Mouse (Mus musculus): ENCODE data around the gene Gm28048.
A peak's percentile ranks its signal among the peaks of the same experiment; 100 is the strongest.

Gm28048 gene

GRCm38 (mm10) chr11:22952668-22953067 lies 29.2 kb downstream of the Gm28048 start:
- DNase-seq (ENCODE audit: low spot score in 2 of 2) = no peak

DNA sequence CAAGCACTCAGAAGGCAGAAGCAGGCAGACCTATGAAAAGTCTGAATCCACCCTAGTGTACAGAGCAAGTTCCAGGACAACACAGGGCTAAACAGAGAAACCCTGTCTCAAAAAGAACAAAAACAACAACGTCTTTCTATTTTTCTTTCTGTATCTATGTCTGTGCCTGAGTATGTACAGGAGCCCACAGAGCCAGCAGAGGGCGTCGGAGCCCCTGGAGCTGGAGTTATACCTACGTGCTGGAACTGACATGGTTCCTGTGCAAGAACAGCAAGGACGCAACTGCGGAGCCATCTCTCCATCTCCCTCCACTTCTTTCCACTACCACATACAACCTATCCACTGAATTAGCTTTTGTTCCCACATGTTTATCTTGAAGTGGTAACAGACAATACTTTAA lies 31.8 kb downstream of the Gm28048 start:
- no peak for DNase-seq (ENCODE audit: low spot score in 2 of 2)

DNA sequence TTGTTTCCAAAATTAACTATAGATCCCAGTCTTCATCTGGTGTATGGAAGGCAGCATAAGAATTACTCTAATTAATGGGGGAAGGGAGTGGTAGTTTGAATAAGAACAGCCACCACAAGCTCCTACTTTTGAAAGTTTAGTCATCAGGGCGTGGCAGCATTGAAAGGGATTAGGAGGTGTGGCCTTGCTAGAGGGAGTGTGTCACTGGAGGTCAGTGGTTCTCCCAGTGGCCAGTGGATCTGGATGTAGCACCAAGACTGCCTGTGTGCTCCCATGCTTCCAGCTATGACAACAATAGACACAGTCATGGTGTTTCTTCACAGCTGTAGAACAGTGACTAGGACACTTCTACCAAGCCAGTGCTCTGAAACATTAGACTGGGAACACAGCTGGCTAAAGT lies 32.8 kb downstream of the Gm28048 start:
- no peak for DNase-seq (ENCODE audit: low spot score in 2 of 2)

- no peak for DNase-seq (ENCODE audit: low spot score in 2 of 2)
These were observed 42.9 kb downstream of the Gm28048 start for GRCm38 (mm10) chr11:22938983-22939382.

DNA sequence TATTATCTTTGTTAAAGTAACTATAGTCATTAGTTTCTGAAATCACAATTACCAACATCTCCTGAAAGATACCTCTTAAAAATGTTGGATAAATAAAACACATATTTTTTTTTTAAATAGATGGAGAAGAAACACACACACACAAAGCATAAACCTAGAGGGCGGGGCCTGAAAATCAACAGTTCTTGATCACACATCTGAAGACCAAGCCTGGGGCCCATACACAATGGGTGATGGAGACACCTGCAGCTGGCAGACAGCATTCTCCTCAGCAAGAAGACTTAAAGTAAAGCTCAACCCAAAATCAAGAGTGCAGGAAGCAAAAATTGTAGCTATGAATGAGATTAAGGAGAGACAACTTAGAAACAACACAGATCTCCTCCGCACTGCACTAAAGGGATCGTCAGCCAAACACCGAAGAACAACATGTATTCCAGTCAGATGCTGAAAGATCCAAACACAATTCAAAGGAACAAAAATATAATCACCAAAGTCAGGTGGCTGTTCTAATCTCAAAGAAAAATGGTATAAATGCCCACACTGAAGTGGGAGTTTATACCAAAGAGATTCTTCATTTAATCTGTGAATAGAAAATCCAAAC lies 44.1 kb downstream of the Gm28048 start:
- no peak for DNase-seq (ENCODE audit: low spot score in 2 of 2)

- no peak for DNase-seq (ENCODE audit: low spot score in 2 of 2)
These were observed 45.3 kb downstream of the Gm28048 start for GRCm38 (mm10) chr11:22936446-22937125.

DNA sequence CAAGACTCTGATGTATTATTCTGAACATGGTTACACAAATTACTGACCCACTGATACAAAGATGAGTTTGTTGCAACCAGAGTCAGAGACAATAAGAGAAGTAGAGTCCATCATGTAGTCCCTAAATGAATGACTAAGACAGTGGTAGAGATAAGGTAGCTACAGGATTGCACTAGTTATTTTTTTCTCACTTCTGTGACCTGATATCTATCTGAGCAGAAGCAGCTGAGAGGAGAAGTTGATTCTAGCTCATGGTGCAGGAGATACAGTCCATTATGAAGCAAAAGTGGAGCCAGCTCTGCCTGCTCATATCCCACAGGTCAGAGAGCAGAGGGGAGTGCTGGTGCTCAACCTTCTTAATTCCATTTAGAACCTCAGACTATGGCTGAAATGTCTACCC lies 49.7 kb downstream of the Gm28048 start:
- no peak for DNase-seq (ENCODE audit: low spot score in 2 of 2)

- no peak for DNase-seq (ENCODE audit: low spot score in 2 of 2)
These were observed 50.5 kb downstream of the Gm28048 start for GRCm38 (mm10) chr11:22931320-22931905.

DNA sequence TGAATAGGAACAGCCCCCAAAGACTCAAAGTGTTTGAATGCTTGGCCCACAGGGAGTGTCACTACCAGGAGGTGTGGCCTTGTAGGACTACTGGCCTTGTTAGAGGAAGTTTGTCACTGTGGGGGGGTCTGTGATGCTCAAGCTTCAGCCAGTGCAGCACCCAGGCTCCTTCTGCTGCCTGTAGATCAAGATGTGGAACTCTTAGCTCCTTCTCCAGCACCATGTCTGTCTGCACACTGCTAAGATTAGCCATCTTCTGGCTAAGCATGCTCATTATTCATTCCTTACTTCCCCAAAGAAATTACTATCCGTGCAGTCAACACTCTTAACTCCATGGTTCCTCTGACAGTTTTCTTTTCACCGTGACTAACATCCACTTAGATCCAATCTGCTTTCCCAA lies 51.8 kb downstream of the Gm28048 start:
- DNase-seq (ENCODE audit: low spot score in 2 of 2) = no peak

GRCm38 (mm10) chr11:22928586-22929169 lies 53.2 kb downstream of the Gm28048 start:
- DNase-seq (ENCODE audit: low spot score in 2 of 2) = no peak

- no peak for DNase-seq (ENCODE audit: low spot score in 2 of 2)
These were observed 58.3 kb downstream of the Gm28048 start for GRCm38 (mm10) chr11:22923606-22924005.

DNA sequence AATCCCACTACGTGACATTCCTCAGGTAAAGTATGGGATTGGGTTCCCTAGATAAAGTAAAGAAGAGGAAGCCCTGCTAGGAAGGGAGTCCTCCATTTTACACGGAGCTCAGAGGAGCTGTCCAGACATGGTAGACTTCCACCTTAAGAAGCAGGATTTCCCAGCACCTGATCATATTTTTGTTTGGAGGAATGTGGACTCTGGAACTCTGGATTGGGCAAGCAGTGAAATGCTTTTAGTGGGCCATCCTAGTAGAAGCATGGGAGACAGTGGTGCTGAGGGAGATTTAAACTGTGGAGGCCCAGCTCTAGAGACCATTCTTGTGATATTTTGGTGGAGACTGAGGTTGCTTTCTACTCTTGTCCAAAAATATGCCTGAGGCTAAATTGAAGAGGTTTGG lies 59.3 kb downstream of the Gm28048 start:
- DNase-seq (ENCODE audit: low spot score in 2 of 2) = no peak

GRCm38 (mm10) chr11:22919336-22919735 lies 62.6 kb downstream of the Gm28048 start:
- no peak for DNase-seq (ENCODE audit: low spot score in 2 of 2)

- DNase-seq (ENCODE audit: low spot score in 2 of 2) = no peak
These were observed 64.1 kb downstream of the Gm28048 start for GRCm38 (mm10) chr11:22917786-22918185.

DNA sequence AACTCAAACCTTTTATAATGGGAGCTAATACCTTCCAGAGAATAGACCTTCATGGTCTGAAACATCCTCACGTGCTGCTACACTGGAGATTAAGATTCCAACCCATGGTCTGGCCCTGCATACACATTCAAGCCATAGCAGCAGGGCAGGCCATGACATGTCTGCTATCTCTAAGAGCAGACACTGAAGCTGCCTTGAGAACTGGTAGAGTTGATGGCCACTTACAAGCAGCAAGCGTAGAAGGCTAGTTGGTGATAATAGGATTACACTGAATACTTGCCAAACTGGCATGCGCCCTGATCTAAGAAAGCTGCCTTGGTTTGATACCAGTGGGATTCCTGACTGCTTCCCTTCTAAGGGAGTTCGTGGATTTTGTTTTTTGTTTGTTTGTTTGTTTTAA lies 68.1 kb downstream of the Gm28048 start:
- peak in 1 of 2 experiments; percentile 16 for DNase-seq (ENCODE audit: low spot score in 2 of 2)

GRCm38 (mm10) chr11:22911831-22912230 lies 70.1 kb downstream of the Gm28048 start:
- DNase-seq (ENCODE audit: low spot score in 2 of 2) = no peak

- no peak for DNase-seq (ENCODE audit: low spot score in 2 of 2)
These were observed 75.4 kb downstream of the Gm28048 start for GRCm38 (mm10) chr11:22906453-22906865.

- no peak for DNase-seq (ENCODE audit: low spot score in 2 of 2)
These were observed 79.0 kb downstream of the Gm28048 start for GRCm38 (mm10) chr11:22902923-22903322.

DNA sequence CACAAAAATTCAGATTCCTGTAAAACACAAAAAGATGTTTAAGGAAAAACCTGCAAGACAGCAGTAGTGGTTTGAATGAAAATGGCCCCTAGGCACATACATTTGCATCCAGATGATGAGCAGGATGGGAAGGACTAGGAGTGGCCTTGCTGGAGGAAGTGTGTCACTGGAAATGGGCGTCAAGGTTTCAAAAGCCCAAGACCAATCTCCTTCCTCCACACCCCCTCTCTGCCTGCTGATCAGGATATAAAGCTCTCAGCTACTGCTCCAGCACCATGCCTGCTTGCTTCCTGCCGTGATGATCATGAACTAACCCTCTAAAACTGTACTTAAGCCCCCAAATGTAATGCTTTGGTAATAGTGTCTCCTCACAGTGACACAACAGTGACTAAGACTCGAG lies 81.8 kb downstream of the Gm28048 start:
- DNase-seq (ENCODE audit: low spot score in 2 of 2) = no peak

- no peak for DNase-seq (ENCODE audit: low spot score in 2 of 2)
These were observed 84.2 kb downstream of the Gm28048 start for GRCm38 (mm10) chr11:22897642-22898041.

- no peak for DNase-seq (ENCODE audit: low spot score in 2 of 2)
These were observed 84.8 kb downstream of the Gm28048 start for GRCm38 (mm10) chr11:22897127-22897526.

DNA sequence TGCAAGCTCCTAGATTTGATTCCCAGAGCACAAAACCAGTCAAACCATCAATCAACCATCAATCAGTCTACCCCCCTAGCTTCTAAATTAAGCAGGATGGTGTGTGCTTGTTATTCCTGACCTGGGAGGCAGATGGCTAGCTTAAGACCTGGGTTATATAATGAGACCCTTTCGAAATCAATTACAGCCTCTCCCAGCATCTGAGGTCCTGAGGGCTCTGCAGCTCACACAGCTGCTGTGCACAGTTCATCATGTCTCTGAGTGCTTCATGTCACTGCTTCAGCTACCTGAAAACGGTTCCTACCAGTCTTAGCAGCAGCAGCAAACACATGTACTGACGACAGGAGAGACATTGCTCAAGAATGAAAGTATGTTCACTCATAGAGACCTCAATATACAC lies 88.8 kb downstream of the Gm28048 start:
- DNase-seq (ENCODE audit: low spot score in 2 of 2) = no peak

DNA sequence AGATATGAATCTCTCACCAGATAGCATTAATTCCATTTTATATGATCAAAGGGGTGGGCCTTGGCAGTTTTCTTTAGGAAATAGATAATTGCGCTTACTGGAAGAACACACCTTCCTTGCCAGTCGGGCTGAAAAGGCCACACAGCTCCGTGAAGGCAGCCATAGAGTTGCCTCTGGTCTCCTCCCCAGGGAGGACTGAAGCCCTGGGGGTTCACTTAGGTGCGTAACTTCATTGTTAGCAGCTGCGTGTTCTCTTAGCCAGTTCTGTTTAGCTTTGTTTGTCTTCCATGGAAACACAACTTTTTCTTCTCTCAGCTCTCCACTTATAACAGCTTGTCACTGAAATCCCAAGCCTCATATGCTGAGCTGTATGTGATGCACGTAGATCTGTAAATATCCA lies 89.4 kb downstream of the Gm28048 start:
- no peak for DNase-seq (ENCODE audit: low spot score in 2 of 2)

All from spleen, postnatal 4 days (tissue).